Mouse (Mus musculus) regulatory T cell (primary cell): ENCODE measurements at regions not wholly inside any gene's neighbourhood (a gene's known extent, or its start where the extent isn't known, plus 50 kb on each side); places are given as distances from the start of the nearest gene placed in this dataset.

Source experiments
- in situ Hi-C: fragments of 300-600 bp; cut with MboI, MseI; formaldehyde crosslinking; loops from one replicate; pipeline ENCODE4 v1.15.1; 2025; ENCODE audit warnings: high pct_unique_total_duplicates

- in situ Hi-C loops, result no loop called here
Observed at GRCm38 (mm10) chr4:137216908-137217497, 60.3 kb upstream of the Wnt4 start.

DNA sequence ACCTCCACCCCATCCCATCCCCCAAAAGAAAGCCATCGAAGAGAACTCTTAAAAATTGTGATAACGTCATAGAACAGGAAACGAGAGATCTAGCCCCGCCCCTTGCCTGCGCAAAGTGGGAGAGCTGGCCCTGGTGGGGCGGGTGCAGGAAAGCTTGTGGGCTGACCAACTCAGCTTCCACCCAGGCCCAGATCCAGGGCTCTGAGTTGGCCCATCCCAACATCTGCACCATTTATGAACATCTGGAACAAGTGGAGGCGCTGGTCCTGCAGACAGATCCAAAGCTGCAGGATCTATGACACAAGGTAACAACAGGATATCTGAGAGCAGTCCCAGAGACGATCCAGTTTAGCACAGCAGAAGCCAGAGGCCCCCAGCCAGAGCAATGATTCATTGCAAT is 62.7 kb upstream of the Wnt4 start:
- in situ Hi-C loops, result no loop called here

GRCm38 (mm10) chr4:137212846-137213245 is 64.4 kb upstream of the Wnt4 start:
- in situ Hi-C loops, result no loop called here

GRCm38 (mm10) chr4:137212106-137212505 is 65.2 kb upstream of the Wnt4 start:
- in situ Hi-C loops, result no loop called here

- in situ Hi-C loops, result no loop called here
Observed at GRCm38 (mm10) chr4:137211288-137211687, 66.0 kb upstream of the Wnt4 start.

GRCm38 (mm10) chr4:137210525-137210924 is 66.8 kb upstream of the Wnt4 start:
- in situ Hi-C loops, result no loop called here

DNA sequence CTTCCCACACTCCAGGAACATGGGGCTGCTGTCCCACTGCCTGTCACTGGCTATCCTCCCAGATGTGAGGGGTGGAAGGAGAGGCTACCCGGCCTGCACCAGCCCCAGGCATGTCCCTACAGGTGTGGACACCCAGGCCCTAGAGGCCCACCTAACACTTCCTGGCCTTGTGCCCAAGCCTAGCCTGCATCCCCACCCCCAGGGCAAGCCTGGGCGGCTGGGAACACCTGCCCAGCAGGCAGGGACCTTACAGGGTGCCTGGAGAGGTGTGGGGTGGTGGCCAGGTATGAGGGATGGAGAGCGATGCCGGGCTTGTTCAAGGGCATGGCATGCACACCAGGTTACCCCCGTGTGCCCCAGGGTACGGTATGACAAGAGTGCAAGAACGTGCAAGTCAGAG is 76.3 kb upstream of the Wnt4 start:
- in situ Hi-C loops, result no loop called here

DNA sequence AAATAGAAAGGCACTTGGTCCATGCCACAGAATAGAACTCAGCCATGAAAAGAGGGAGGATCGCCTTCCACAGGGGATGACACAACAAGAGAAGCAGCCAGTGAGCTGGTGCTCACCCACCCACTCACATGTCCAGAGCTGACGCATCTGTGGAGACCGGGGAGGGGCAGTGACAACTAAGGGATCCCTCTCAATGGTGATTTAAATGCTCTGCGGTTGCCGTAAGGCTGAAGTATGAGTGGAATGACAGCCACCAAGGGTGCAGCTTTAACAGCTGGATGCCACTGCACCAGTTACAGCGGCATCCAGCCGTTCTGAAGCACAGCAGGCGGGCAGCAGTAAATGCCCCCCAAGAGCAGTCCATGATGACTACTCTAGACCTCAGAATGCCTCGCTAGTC is 76.9 kb upstream of the Wnt4 start:
- in situ Hi-C loops, result no loop called here

DNA sequence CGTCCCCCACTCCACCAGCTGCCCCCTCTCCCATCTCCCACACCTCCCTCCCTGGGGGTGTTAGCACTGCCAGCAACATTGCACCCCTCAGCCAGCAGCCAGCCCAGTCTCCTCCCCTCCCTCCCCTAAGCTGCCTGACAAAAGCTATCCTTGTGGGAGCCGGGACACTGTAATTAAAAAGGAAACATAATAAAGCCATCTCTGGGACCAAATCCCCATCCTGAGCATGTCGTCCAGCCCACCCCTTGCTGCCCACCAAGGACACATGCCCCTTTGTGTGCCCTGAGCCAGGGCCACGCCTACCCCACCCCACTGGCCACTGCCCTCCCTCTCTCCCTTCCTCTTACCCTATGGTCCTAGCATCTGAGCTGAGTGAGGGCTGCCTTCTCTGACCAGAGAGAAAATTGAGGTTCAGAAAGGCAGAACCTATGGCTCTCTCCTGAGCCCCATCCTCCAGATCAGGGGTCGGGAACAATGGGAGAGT is 80.8 kb upstream of the Wnt4 start:
- in situ Hi-C loops, result no loop called here

- in situ Hi-C loops, result no loop called here
Observed at GRCm38 (mm10) chr4:137194106-137194505, 83.2 kb upstream of the Wnt4 start.

DNA sequence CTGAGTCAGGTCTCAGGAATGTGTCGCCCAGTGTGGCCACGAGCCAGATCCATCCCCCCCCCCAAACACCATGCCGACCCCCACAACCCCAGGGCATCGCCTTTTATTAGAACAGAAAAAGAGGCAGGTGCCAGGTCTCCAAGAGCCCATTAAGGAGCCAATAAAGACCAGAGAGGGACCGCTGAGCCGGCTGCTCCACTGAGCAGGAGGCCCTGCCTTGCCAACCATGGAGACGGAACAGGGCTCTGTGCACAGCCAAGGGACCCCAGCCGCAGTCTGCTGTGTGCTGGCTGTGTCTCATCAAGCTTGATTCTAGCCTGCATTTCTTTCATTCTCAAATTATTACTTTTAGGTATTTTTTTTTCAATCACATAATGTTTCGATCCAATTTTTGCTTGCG is 86.7 kb upstream of the Wnt4 start:
- in situ Hi-C loops, result no loop called here

GRCm38 (mm10) chr4:137189801-137190200 is 87.5 kb upstream of the Wnt4 start:
- in situ Hi-C loops, result no loop called here

GRCm38 (mm10) chr4:137189058-137189457 is 88.2 kb upstream of the Wnt4 start:
- in situ Hi-C loops, result no loop called here

DNA sequence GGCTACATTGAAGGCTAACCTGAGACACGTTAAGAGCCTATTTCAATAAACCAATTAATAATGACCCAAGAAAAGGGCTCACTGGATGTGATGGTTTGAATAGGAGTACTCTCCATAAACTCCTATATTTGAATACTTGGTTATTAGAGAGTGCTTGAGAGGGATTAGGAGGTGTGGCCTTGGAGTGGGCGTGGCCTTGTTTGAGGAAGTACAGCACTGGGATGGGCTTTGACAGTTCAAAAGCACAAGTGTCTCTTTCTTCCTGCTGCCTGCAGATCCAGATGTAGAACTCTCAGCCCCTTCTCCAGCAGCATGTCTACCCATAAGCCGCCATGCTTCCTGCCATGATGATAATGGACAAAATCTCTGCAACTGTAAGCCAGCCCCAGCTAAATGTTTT is 89.7 kb upstream of the Wnt4 start:
- in situ Hi-C loops, result no loop called here

- in situ Hi-C loops, result no loop called here
Observed at GRCm38 (mm10) chr4:137187051-137187450, 90.2 kb upstream of the Wnt4 start.

GRCm38 (mm10) chr4:137185001-137185400 is 92.3 kb upstream of the Wnt4 start:
- in situ Hi-C loops, result no loop called here

GRCm38 (mm10) chr4:137183181-137183850 is 94.0 kb upstream of the Wnt4 start:
- in situ Hi-C loops, result no loop called here

- in situ Hi-C loops, result no loop called here
Observed at GRCm38 (mm10) chr4:137182547-137182946, 94.7 kb upstream of the Wnt4 start.

GRCm38 (mm10) chr4:137181252-137181651 is 96.0 kb upstream of the Wnt4 start:
- in situ Hi-C loops, result no loop called here

GRCm38 (mm10) chr4:137180083-137180482 is 97.2 kb upstream of the Wnt4 start:
- in situ Hi-C loops, result no loop called here

- in situ Hi-C loops, result no loop called here
Observed at GRCm38 (mm10) chr4:137178833-137179232, 98.5 kb upstream of the Wnt4 start.

- in situ Hi-C loops, result loop anchor here (5.0 kb wide), 1 partner anchor 122 kb away; no protein-coding TSS in a partner anchor
Observed at GRCm38 (mm10) chr4:137164933-137165332, 112.4 kb upstream of the Wnt4 start.

DNA sequence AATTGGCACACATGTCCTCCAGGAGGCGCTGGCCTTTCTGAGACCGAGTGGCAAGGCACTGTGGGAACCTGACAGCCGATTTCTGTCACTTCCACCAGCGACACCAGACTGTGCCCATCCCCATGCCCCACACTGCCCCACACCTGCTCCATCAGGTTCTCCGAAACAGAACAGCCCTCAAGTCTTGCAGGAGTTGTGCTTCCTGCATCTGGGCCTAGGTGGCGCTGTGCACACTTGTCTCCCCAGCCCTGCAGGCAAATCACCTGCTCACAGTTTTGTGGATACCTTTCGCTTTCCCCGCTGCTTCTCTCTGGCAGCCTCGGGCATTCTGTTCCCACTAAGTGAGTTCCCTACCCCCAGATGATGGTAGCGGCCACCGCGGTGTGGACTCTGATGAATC is 112.9 kb upstream of the Wnt4 start:
- in situ Hi-C loops, result no loop called here

- in situ Hi-C loops, result no loop called here
Observed at GRCm38 (mm10) chr4:137163962-137164361, 113.3 kb upstream of the Wnt4 start.
